Mouse (Mus musculus): Measurements from ENCODE around the gene Mark1. TPM values are rescaled to one million over a fixed set of nuclear protein-coding genes. Genes with fewer than 3 reads are reported as not detected.

Mark1 gene
- total RNA-seq, 2 experiments from 2014 or later: 16.4 to 18.2 TPM

- DNase-seq (ENCODE audit: low spot score in 2 of 2): no peak
Measured at GRCm38 (mm10) chr1:184891998-184892397, 107.4 kb downstream of the Mark1 start.

- no peak for DNase-seq (ENCODE audit: low spot score in 2 of 2)
Measured at GRCm38 (mm10) chr1:184889454-184889853, 109.9 kb downstream of the Mark1 start.

- DNase-seq (ENCODE audit: low spot score in 2 of 2): no peak
Measured at GRCm38 (mm10) chr1:184886160-184886559, 113.2 kb downstream of the Mark1 start.

- DNase-seq (ENCODE audit: low spot score in 2 of 2): peak; percentile 15 to 29
Measured at GRCm38 (mm10) chr1:184882281-184883268, 116.8 kb downstream of the Mark1 start, which contains the start of gene C130074G19Rik. Gene C130074G19Rik, minus strand, starts transcription at chr1:184883218.

- DNase-seq (ENCODE audit: low spot score in 2 of 2): no peak
Measured at GRCm38 (mm10) chr1:184881861-184882260, 117.5 kb downstream of the Mark1 start.

- DNase-seq (ENCODE audit: low spot score in 2 of 2): no peak
Measured at GRCm38 (mm10) chr1:184881211-184881610, 118.2 kb downstream of the Mark1 start.

- DNase-seq (ENCODE audit: low spot score in 2 of 2): no peak
Measured at GRCm38 (mm10) chr1:184878860-184879259, 120.5 kb downstream of the Mark1 start.

GRCm38 (mm10) chr1:184877306-184877705 lies 122.1 kb downstream of the Mark1 start:
- no peak for DNase-seq (ENCODE audit: low spot score in 2 of 2)

GRCm38 (mm10) chr1:184873910-184874309 lies 125.5 kb downstream of the Mark1 start:
- DNase-seq (ENCODE audit: low spot score in 2 of 2): no peak

GRCm38 (mm10) chr1:184872069-184872819 lies 127.1 kb downstream of the Mark1 start:
- DNase-seq (ENCODE audit: low spot score in 2 of 2): no peak

GRCm38 (mm10) chr1:184871506-184871905 lies 127.9 kb downstream of the Mark1 start:
- no peak for DNase-seq (ENCODE audit: low spot score in 2 of 2)

GRCm38 (mm10) chr1:184870646-184871385 lies 128.6 kb downstream of the Mark1 start:
- DNase-seq (ENCODE audit: low spot score in 2 of 2): no peak

GRCm38 (mm10) chr1:184869939-184870565 lies 129.3 kb downstream of the Mark1 start:
- DNase-seq (ENCODE audit: low spot score in 2 of 2): no peak

GRCm38 (mm10) chr1:184867640-184868120 lies 131.7 kb downstream of the Mark1 start:
- no peak for DNase-seq (ENCODE audit: low spot score in 2 of 2)

GRCm38 (mm10) chr1:184864381-184864801 lies 135.0 kb downstream of the Mark1 start:
- DNase-seq (ENCODE audit: low spot score in 2 of 2): no peak

- no peak for DNase-seq (ENCODE audit: low spot score in 2 of 2)
Measured at GRCm38 (mm10) chr1:184862636-184863035, 136.7 kb downstream of the Mark1 start.

GRCm38 (mm10) chr1:184861551-184861950 lies 137.8 kb downstream of the Mark1 start:
- no peak for DNase-seq (ENCODE audit: low spot score in 2 of 2)

GRCm38 (mm10) chr1:184860276-184860675 lies 139.1 kb downstream of the Mark1 start:
- no peak for DNase-seq (ENCODE audit: low spot score in 2 of 2)

GRCm38 (mm10) chr1:184858253-184858652 lies 141.1 kb downstream of the Mark1 start:
- DNase-seq (ENCODE audit: low spot score in 2 of 2): no peak

GRCm38 (mm10) chr1:184857216-184857615 lies 142.2 kb downstream of the Mark1 start:
- no peak for DNase-seq (ENCODE audit: low spot score in 2 of 2)
